Mouse (Mus musculus): ENCODE measurements around the gene Gatd1. TPM values are rescaled to one million over a fixed set of nuclear protein-coding genes. Genes with fewer than 3 reads are reported as not detected.

The Gatd1 gene
- polyA plus RNA-seq, 1 experiment from 2014 or later: 50.0 TPM

GRCm38 (mm10) chr7:141430585-141431240 lies 16.8 kb upstream of the Gatd1 start:
- WGBS: 94% methylated on average over 9 of the region's 9 CpGs
- Histone ChIP-seq H3K36me3 (ENCODE audit: insufficient read depth, low read length) (peaks cover 23% of the 10 kb centered on the region; the same call in 1 of the 2 replicates), H3K4me2 (ENCODE audit: low read length) (no peak overlapping the region), H3K9ac (ENCODE audit: low read depth, low read length) (no peak overlapping the region), H3K27me3 (ENCODE audit: insufficient read depth, low read length) (no peaks in the 10 kb centered on the region), H3K9me3 (replicated peaks; ENCODE audit: low read length) (no peaks in the 10 kb centered on the region), H3K4me3 (replicated peaks; ENCODE audit: low read depth, low read length) (no peak overlapping the region), H3K27ac (no peak overlapping the region), H3K4me1 (replicated peaks; ENCODE audit: insufficient read depth, low read length) (peaks cover 13% of the 10 kb centered on the region)
- DNase-seq (ENCODE audit: low spot score) (no peak), ATAC-seq (replicated peaks; ENCODE audit: low FRiP score, low read depth) (no peak)
- no peak for TF ChIP-seq CTCF (IDR thresholded peaks at IDR 0.05; ENCODE audit: low read depth)

- H3K27me3 ChIP-seq (ENCODE audit: insufficient read depth, low read length): no peaks in the 10 kb centered on the region
- H3K9ac ChIP-seq (ENCODE audit: low read depth, low read length): no peak overlapping the region
- WGBS: 63% methylated on average over 9 of the region's 9 CpGs
- no peaks in the 10 kb centered on the region for H3K9me3 ChIP-seq (replicated peaks; ENCODE audit: low read length)
- no peak for TF ChIP-seq CTCF (IDR thresholded peaks at IDR 0.05; ENCODE audit: low read depth)
- H3K4me2 ChIP-seq (ENCODE audit: low read length): no peak overlapping the region
- peaks cover 9% of the 10 kb centered on the region for H3K4me1 ChIP-seq (replicated peaks; ENCODE audit: insufficient read depth, low read length)
- ATAC-seq (replicated peaks; ENCODE audit: low FRiP score, low read depth) (no peak), DNase-seq (ENCODE audit: low spot score) (no peak)
- no peak overlapping the region for H3K4me3 ChIP-seq (replicated peaks; ENCODE audit: low read depth, low read length)
- peaks cover 23% of the 10 kb centered on the region; the same call in 1 of the 2 replicates for H3K36me3 ChIP-seq (ENCODE audit: insufficient read depth, low read length)
- no peak overlapping the region for H3K27ac ChIP-seq
Measured at GRCm38 (mm10) chr7:141429840-141430584, 16.1 kb upstream of the Gatd1 start.

GRCm38 (mm10) chr7:141429310-141429709 lies 15.4 kb upstream of the Gatd1 start, which contains the start of gene Cend1:
TSS of gene Cend1 (minus strand) at chr7:141429491.
- Histone ChIP-seq H3K9ac (ENCODE audit: low read depth, low read length) (no peak within 1 kb of the TSS), H3K4me3 (replicated peaks; ENCODE audit: low read depth, low read length) (no peak within 1 kb of the TSS), H3K4me2 (ENCODE audit: low read length) (0 out of 2 replicates have a peak within 1 kb of the TSS, but pooled peaks have one; percentile 23), H3K9me3 (replicated peaks; ENCODE audit: low read length) (no peaks in the 10 kb centered on the region), H3K27me3 (ENCODE audit: insufficient read depth, low read length) (no peaks in the 10 kb centered on the region), H3K36me3 (ENCODE audit: insufficient read depth, low read length) (peaks cover 23% of the 10 kb centered on the region; the same call in 1 of the 2 replicates), H3K27ac (no peak within 1 kb of the TSS), H3K4me1 (replicated peaks; ENCODE audit: insufficient read depth, low read length) (peaks cover 3% of the 10 kb centered on the region; the same call in 1 of the 2 replicates)
- no peak for TF ChIP-seq CTCF (IDR thresholded peaks at IDR 0.05; ENCODE audit: low read depth)
- ATAC-seq (replicated peaks; ENCODE audit: low FRiP score, low read depth) (peak; percentile 54), DNase-seq (ENCODE audit: low spot score) (peak; percentile 61)
- WGBS: 5% methylated on average over 19 of the region's 19 CpGs

- WGBS: 52% methylated on average over 5 of the region's 5 CpGs
- Histone ChIP-seq H3K9me3 (replicated peaks; ENCODE audit: low read length) (no peaks in the 10 kb centered on the region), H3K36me3 (ENCODE audit: insufficient read depth, low read length) (peaks cover 23% of the 10 kb centered on the region; the same call in 1 of the 2 replicates), H3K4me3 (replicated peaks; ENCODE audit: low read depth, low read length) (no peak overlapping the region), H3K27ac (no peak overlapping the region), H3K4me1 (replicated peaks; ENCODE audit: insufficient read depth, low read length) (no peaks in the 10 kb centered on the region), H3K4me2 (ENCODE audit: low read length) (0 out of 2 replicates have a peak overlapping the region, but pooled peaks have one; percentile 23), H3K27me3 (ENCODE audit: insufficient read depth, low read length) (no peaks in the 10 kb centered on the region), H3K9ac (ENCODE audit: low read depth, low read length) (no peak overlapping the region)
- TF ChIP-seq CTCF (IDR thresholded peaks at IDR 0.05; ENCODE audit: low read depth): no peak
- DNase-seq (ENCODE audit: low spot score): no peak
- no peak for ATAC-seq (replicated peaks; ENCODE audit: low FRiP score, low read depth)
Measured at GRCm38 (mm10) chr7:141428701-141429100, 14.8 kb upstream of the Gatd1 start.

- Histone ChIP-seq H3K36me3 (ENCODE audit: insufficient read depth, low read length) (peaks cover 16% of the 10 kb centered on the region; the same call in 1 of the 2 replicates), H3K4me1 (replicated peaks; ENCODE audit: insufficient read depth, low read length) (no peaks in the 10 kb centered on the region), H3K4me3 (replicated peaks; ENCODE audit: low read depth, low read length) (no peak overlapping the region), H3K9ac (ENCODE audit: low read depth, low read length) (no peak overlapping the region), H3K9me3 (replicated peaks; ENCODE audit: low read length) (no peaks in the 10 kb centered on the region), H3K4me2 (ENCODE audit: low read length) (no peak overlapping the region), H3K27me3 (ENCODE audit: insufficient read depth, low read length) (no peaks in the 10 kb centered on the region), H3K27ac (no peak overlapping the region)
- DNase-seq (ENCODE audit: low spot score) (no peak), ATAC-seq (replicated peaks; ENCODE audit: low FRiP score, low read depth) (no peak)
- WGBS: 83% methylated on average over 12 of the region's 12 CpGs
- no peak for TF ChIP-seq CTCF (IDR thresholded peaks at IDR 0.05; ENCODE audit: low read depth)
Measured at GRCm38 (mm10) chr7:141426948-141427730, 13.2 kb upstream of the Gatd1 start.

GRCm38 (mm10) chr7:141423811-141424210 lies 9.9 kb upstream of the Gatd1 start:
- WGBS: 56% methylated on average over 4 of the region's 4 CpGs
- Histone ChIP-seq H3K4me1 (replicated peaks; ENCODE audit: insufficient read depth, low read length) (no peaks in the 10 kb centered on the region), H3K9ac (ENCODE audit: low read depth, low read length) (no peak overlapping the region), H3K4me3 (replicated peaks; ENCODE audit: low read depth, low read length) (no peak overlapping the region), H3K36me3 (ENCODE audit: insufficient read depth, low read length) (no peaks in the 10 kb centered on the region), H3K27me3 (ENCODE audit: insufficient read depth, low read length) (no peaks in the 10 kb centered on the region), H3K27ac (no peak overlapping the region), H3K4me2 (ENCODE audit: low read length) (no peak overlapping the region), H3K9me3 (replicated peaks; ENCODE audit: low read length) (no peaks in the 10 kb centered on the region)
- no peak for ATAC-seq (replicated peaks; ENCODE audit: low FRiP score, low read depth)
- no peak for DNase-seq (ENCODE audit: low spot score)
- TF ChIP-seq CTCF (IDR thresholded peaks at IDR 0.05; ENCODE audit: low read depth): no peak
